ENCODE assay signal across 33 mouse cellular contexts in the genomic region with DNA sequence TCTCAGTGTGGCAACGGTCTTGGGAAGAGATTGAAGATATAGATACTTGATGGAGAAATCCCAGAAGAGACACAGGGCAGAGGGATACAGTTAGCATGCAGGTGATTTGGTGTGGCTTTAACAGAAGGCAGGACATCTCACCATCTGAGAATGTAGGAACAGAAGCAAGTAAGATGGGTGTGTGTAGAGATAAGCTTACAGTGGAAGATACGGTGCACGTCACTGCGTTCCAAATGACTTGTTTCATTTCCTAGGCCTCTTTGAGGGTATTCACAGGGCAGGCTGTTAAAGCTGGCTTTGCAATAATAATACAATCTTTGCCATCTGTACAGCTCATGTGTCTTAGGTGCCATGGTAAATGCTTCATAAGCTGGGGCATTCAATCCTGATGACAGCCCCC. TPM values are rescaled to one million over a fixed set of nuclear protein-coding genes. Genes with fewer than 3 reads are reported as not detected.
"Had no signal": no experiment of that assay in that cellular context is flagged by ENCODE, and none has a peak within 500 bp of the region (broad histone marks: within the 10 kb centered on the region; RNA-seq: fewer than 3 reads in every experiment).

No protein-coding gene starts in this region.

- H3K4me3 ChIP-seq: heart, embryonic 10.5 days; heart, embryonic 12.5 days; heart, embryonic 13.5 days; heart, embryonic 15.5 days; hindbrain, embryonic 10.5 days; hindbrain, embryonic 12.5 days; hindbrain, embryonic 13.5 days; hindbrain, embryonic 15.5 days; kidney, embryonic 15.5 days; layer of hippocampus, adult 2 months; left cerebral cortex, adult 2 months had no signal

- H3K9ac ChIP-seq: heart, embryonic 12.5 days; heart, embryonic 13.5 days; heart, embryonic 15.5 days; hindbrain, embryonic 12.5 days; hindbrain, embryonic 13.5 days; hindbrain, embryonic 14.5 days; hindbrain, embryonic 15.5 days; kidney, embryonic 15.5 days had no signal

- H3K27me3 ChIP-seq: heart, embryonic 12.5 days; heart, embryonic 15.5 days; hindbrain, embryonic 12.5 days; hindbrain, embryonic 13.5 days; hindbrain, embryonic 15.5 days; kidney, embryonic 15.5 days had no signal

- ATAC-seq: hindbrain, embryonic 16.5 days; hindbrain, postnatal 0 days; inflammation-experienced regulatory T-cells, adult 6 months had no signal

- H3K9me3 ChIP-seq: heart, embryonic 10.5 days; heart, embryonic 12.5 days; heart, embryonic 13.5 days; heart, embryonic 15.5 days; hindbrain, embryonic 10.5 days; hindbrain, embryonic 12.5 days; hindbrain, embryonic 13.5 days; hindbrain, embryonic 15.5 days; kidney, embryonic 15.5 days had no signal

- H3K36me3 ChIP-seq: heart, embryonic 10.5 days; heart, embryonic 12.5 days; heart, embryonic 13.5 days; heart, embryonic 15.5 days; hindbrain, embryonic 10.5 days; hindbrain, embryonic 12.5 days; hindbrain, embryonic 13.5 days; hindbrain, embryonic 15.5 days; kidney, embryonic 15.5 days had no signal

- H3K4me2 ChIP-seq: heart, embryonic 11.5 days; heart, embryonic 12.5 days; heart, embryonic 13.5 days; heart, embryonic 15.5 days; hindbrain, embryonic 12.5 days; hindbrain, embryonic 13.5 days; hindbrain, embryonic 14.5 days; hindbrain, embryonic 15.5 days; kidney, embryonic 15.5 days had no signal

- H3K4me1 ChIP-seq: hindbrain, embryonic 10.5 days; hindbrain, embryonic 12.5 days; hindbrain, embryonic 13.5 days; hindbrain, embryonic 15.5 days had no signal

- DNase-seq: heart, postnatal 10 days; heart, postnatal 14 days; heart, postnatal 36 days; heart, postnatal 4 days; kidney, adult 11 months; kidney, adult 18-20 months; kidney, adult 2 months; kidney, adult 8-10 months; kidney, adult 9 months; kidney, postnatal 10 days; kidney, postnatal 14 days; kidney, postnatal 25 days; kidney, postnatal 36 days; kidney, postnatal 4 days; layer of hippocampus, adult 9-11 months; layer of hippocampus, postnatal 36 days had no signal

- H3K27ac ChIP-seq: heart, embryonic 10.5 days; heart, embryonic 13.5 days; heart, embryonic 15.5 days; hindbrain, embryonic 10.5 days; hindbrain, embryonic 12.5 days; hindbrain, embryonic 13.5 days; hindbrain, embryonic 14.5 days; hindbrain, embryonic 15.5 days; hindbrain, postnatal 0 days; kidney, embryonic 15.5 days; kidney, postnatal 0 days; layer of hippocampus, adult 2 months; left cerebral cortex, adult 2 months had no signal

RNA-seq across cellular contexts. Expression of gene Bmp2, which starts 44.9 kb away (rescaled TPM):
- polyA plus RNA-seq: inflammation-experienced regulatory T-cells, adult 6 months had no signal
